Mouse (Mus musculus) cerebellum, postnatal 4 days (tissue): ENCODE measurements around the gene Klhdc2.
A peak's percentile ranks its signal among the peaks of the same experiment; 100 is the strongest.

Experiments
- DNase-seq, 2 experiments: peaks; one replicate each; pipeline ENCODE4 v3.0.0; 2022; ENCODE audit warnings: low spot score in 2 of 2, mixed read lengths in 1 of 2

The Klhdc2 gene

GRCm38 (mm10) chr12:69296511-69297410, at the start of gene Klhdc2:
Gene Klhdc2 (plus strand): TSS chr12:69296681.
- peak; percentile 80 to 87 for DNase-seq

- no peak for DNase-seq
Observed at GRCm38 (mm10) chr12:69249766-69250165, 46.7 kb upstream of the Klhdc2 start.

GRCm38 (mm10) chr12:69250756-69251155, 45.7 kb upstream of the Klhdc2 start:
- no peak for DNase-seq

GRCm38 (mm10) chr12:69253806-69254205, 42.7 kb upstream of the Klhdc2 start:
- no peak for DNase-seq

- DNase-seq: no peak
Observed at GRCm38 (mm10) chr12:69257836-69258235, 38.6 kb upstream of the Klhdc2 start.

GRCm38 (mm10) chr12:69262251-69262650, 34.2 kb upstream of the Klhdc2 start:
- no peak for DNase-seq

- DNase-seq: no peak
Observed at GRCm38 (mm10) chr12:69265031-69265430, 31.4 kb upstream of the Klhdc2 start.

GRCm38 (mm10) chr12:69267956-69268632, 28.4 kb upstream of the Klhdc2 start:
- no peak for DNase-seq

- no peak for DNase-seq
Observed at GRCm38 (mm10) chr12:69268956-69269355, 27.5 kb upstream of the Klhdc2 start.

GRCm38 (mm10) chr12:69279931-69280469, 16.5 kb upstream of the Klhdc2 start:
- DNase-seq: no peak

- DNase-seq: no peak
Observed at GRCm38 (mm10) chr12:69280915-69281314, 15.6 kb upstream of the Klhdc2 start.

GRCm38 (mm10) chr12:69283146-69283545, 13.3 kb upstream of the Klhdc2 start:
- DNase-seq: no peak

GRCm38 (mm10) chr12:69287535-69287934, 8.9 kb upstream of the Klhdc2 start:
- no peak for DNase-seq

GRCm38 (mm10) chr12:69288699-69289098, 7.8 kb upstream of the Klhdc2 start:
- DNase-seq: no peak

GRCm38 (mm10) chr12:69292401-69292800, 4.1 kb upstream of the Klhdc2 start:
- no peak for DNase-seq

GRCm38 (mm10) chr12:69293815-69294214, 2.7 kb upstream of the Klhdc2 start:
- DNase-seq: no peak

- DNase-seq: no peak
Observed at GRCm38 (mm10) chr12:69294936-69295335, 1.5 kb upstream of the Klhdc2 start.

GRCm38 (mm10) chr12:69295651-69296050, 830 bp upstream of the Klhdc2 start:
- DNase-seq: no peak

GRCm38 (mm10) chr12:69297411-69298150, 1.1 kb downstream of the Klhdc2 start:
- DNase-seq: peak in 1 of 2 experiments; percentile 33

GRCm38 (mm10) chr12:69298281-69298680, 1.8 kb downstream of the Klhdc2 start:
- DNase-seq: no peak

- no peak for DNase-seq
Observed at GRCm38 (mm10) chr12:69299231-69299630, 2.8 kb downstream of the Klhdc2 start.

- no peak for DNase-seq
Observed at GRCm38 (mm10) chr12:69299831-69300230, 3.4 kb downstream of the Klhdc2 start.
